24 mouse cellular contexts compared by ENCODE assay signal in genomic region chr16:41900783-41901182, GRCm38 (mm10).
DNase-seq lines count a peak whose midpoint lies in the region; ATAC-seq lines count a peak whose summit lies in the region.
"Had no signal": no experiment of that assay in that cellular context is flagged by ENCODE, and none has a peak within 500 bp of the region (broad histone marks: within the 10 kb centered on the region; RNA-seq: fewer than 3 reads in every experiment).

No protein-coding gene starts in this region.

- intact Hi-C loops in left cerebral cortex, postnatal 25 days (cut with DNase I) = loop anchor here (2.0 to 5.0 kb wide), 2 partner anchors 38 to 113 kb away; no protein-coding TSS in a partner anchor

- no peaks in the 10 kb centered on the region for H3K27me3 ChIP-seq in forebrain, embryonic 14.5 days (replicated peaks; ENCODE audit: control insufficient read depth, insufficient read depth, low read length)
- H3K27me3 ChIP-seq in forebrain, embryonic 10.5 days (ENCODE audit: poor library complexity, severe bottlenecking) = no peaks in the 10 kb centered on the region
- H3K27me3 ChIP-seq: embryonic facial prominence, embryonic 15.5 days; neural tube, embryonic 15.5 days had no signal

- H3K9me3 ChIP-seq in forebrain, embryonic 14.5 days (replicated peaks; ENCODE audit: control insufficient read depth, low read length) = no peaks in the 10 kb centered on the region
- H3K9me3 ChIP-seq in forebrain, embryonic 10.5 days = no peaks in the 10 kb centered on the region
- H3K9me3 ChIP-seq: embryonic facial prominence, embryonic 15.5 days; neural tube, embryonic 15.5 days had no signal

- H3K9ac ChIP-seq in forebrain, embryonic 14.5 days (ENCODE audit: low read length) = no peak overlapping the region
- H3K9ac ChIP-seq: embryonic facial prominence, embryonic 15.5 days; neural tube, embryonic 15.5 days had no signal

- DNase-seq in forebrain, embryonic 14.5 days (ENCODE audit: low spot score) = no peak
- DNase-seq in forebrain, embryonic 10.5 days (ENCODE audit: extremely low spot score, low spot score) = no peak
- DNase-seq in frontal cortex, adult 2 months (ENCODE audit: extremely low spot score in 1 of 2, low spot score in 1 of 2) = peak; percentile 67 to 71
- DNase-seq in left cerebral cortex, postnatal 25 days (ENCODE audit: low spot score in 2 of 2) = peak; percentile 34 to 91
- DNase-seq in right cerebral cortex, postnatal 4 days = peak; percentile 18
- DNase-seq in thymus, postnatal 25 days = no peak
- no peak for DNase-seq in layer of hippocampus, adult 11-12 months (ENCODE audit: low spot score)
- DNase-seq: adrenal gland, postnatal 10 days; cerebellum, adult 11-12 months; cerebellum, postnatal 25 days; gastrocnemius, postnatal 25 days; kidney, adult 8-10 months; kidney, postnatal 25 days; layer of hippocampus, adult 9-11 months; lung, adult 18-20 months; lung, postnatal 14 days; thymus, postnatal 4 days had no signal

- H3K27ac ChIP-seq in forebrain, embryonic 14.5 days (ENCODE audit: low read depth, low read length) = no peak overlapping the region
- H3K27ac ChIP-seq in forebrain, embryonic 10.5 days = no peak overlapping the region
- H3K27ac ChIP-seq: embryonic facial prominence, embryonic 15.5 days; neural tube, embryonic 15.5 days had no signal

- H3K4me3 ChIP-seq in forebrain, embryonic 14.5 days (ENCODE audit: low read depth, low read length) = no peak overlapping the region
- no peak overlapping the region for H3K4me3 ChIP-seq in forebrain, embryonic 10.5 days
- H3K4me3 ChIP-seq: embryonic facial prominence, embryonic 15.5 days; neural tube, embryonic 15.5 days had no signal

- 47% methylated on average over 2 of the region's 2 CpGs for WGBS in forebrain, embryonic 14.5 days
- 60% methylated on average over 2 of the region's 2 CpGs for WGBS in forebrain, embryonic 10.5 days

- peak; percentile 50; the same call in 1 of the 2 replicates for ATAC-seq in forebrain, embryonic 14.5 days
- ATAC-seq in granulocyte monocyte progenitor cell, adult 5-6 weeks (replicated peaks; ENCODE audit: poor library complexity, severe bottlenecking) = no peak
- ATAC-seq: activated CD4-positive, CD25-positive, alpha-beta regulatory T cell, adult 4 months; midbrain, embryonic 16.5 days had no signal

- no peaks in the 10 kb centered on the region for H3K36me3 ChIP-seq in forebrain, embryonic 14.5 days (ENCODE audit: control insufficient read depth, insufficient read depth, low read length)
- H3K36me3 ChIP-seq in forebrain, embryonic 10.5 days (replicated peaks) = no peaks in the 10 kb centered on the region
- H3K36me3 ChIP-seq: embryonic facial prominence, embryonic 15.5 days; G1E; neural tube, embryonic 15.5 days had no signal

- H3K4me2 ChIP-seq in forebrain, embryonic 14.5 days (ENCODE audit: low read length) = no peak overlapping the region
- H3K4me2 ChIP-seq: embryonic facial prominence, embryonic 15.5 days; liver, embryonic 11.5 days; neural tube, embryonic 15.5 days had no signal

- peaks cover 11% of the 10 kb centered on the region; the same call in 1 of the 2 replicates for H3K4me1 ChIP-seq in forebrain, embryonic 14.5 days (ENCODE audit: control insufficient read depth, insufficient read depth, low read length)
- no peaks in the 10 kb centered on the region for H3K4me1 ChIP-seq in forebrain, embryonic 10.5 days
- H3K4me1 ChIP-seq: embryonic facial prominence, embryonic 15.5 days had no signal

Comparison
In these comparisons a context has a peak if more than half of its experiments do, and no peak if none do; other contexts are left out.
1. DNase-seq: peak in frontal cortex, adult 2 months (2 of 2), left cerebral cortex, postnatal 25 days (2 of 2) and right cerebral cortex, postnatal 4 days (single experiment); none in forebrain, embryonic 14.5 days (single experiment), forebrain, embryonic 10.5 days (single experiment), thymus, postnatal 25 days (single experiment) and layer of hippocampus, adult 11-12 months (single experiment).